Mouse (Mus musculus): Measurements from ENCODE around the gene Wnt3a. TPM values are rescaled to one million over a fixed set of nuclear protein-coding genes. Genes with fewer than 3 reads are reported as not detected.

The Wnt3a gene
- polyA plus RNA-seq, 1 experiment from 2014 or later, result 0.45 TPM

DNA sequence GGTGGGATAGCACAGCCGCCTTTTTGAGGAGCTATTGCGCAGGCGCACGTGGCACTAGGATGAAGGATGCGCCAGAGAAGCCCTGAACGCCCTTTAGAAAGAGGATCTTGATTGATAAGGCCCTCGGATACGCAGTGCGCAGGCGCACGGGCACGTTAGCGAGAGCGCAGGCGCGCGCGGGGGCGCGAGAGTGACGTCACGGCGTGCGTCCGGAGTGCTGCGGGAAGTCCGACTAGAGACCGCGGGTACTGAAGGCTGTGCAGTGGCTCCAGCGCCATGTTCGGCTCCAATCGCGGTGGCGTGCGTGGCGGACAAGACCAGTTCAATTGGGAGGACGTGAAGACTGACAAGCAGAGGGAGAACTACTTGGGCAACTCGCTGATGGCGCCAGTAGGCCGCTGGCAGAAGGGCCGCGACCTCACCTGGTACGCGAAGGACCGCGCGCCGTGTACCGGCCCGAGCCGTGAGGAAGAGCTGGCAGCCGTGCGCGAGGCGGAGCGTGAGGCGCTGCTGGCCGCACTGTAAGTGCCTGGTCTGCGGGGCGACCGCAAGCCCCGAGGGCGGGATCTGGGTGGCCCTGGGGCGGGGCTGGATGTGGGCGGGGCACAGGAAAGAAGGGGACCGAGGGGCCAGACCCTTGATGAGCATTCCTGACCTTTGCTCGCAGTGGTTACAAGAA is 82.3 kb downstream of the Wnt3a start, which contains the start of gene 2310033P09Rik:
Gene 2310033P09Rik, plus strand, starts transcription at position 169 of the 679 bp plus-strand sequence.
- Histone ChIP-seq H3K9me3 (ENCODE audit: control insufficient read depth, low read length) (no peaks in the 10 kb centered on the region), H3K4me3 (ENCODE audit: low read length) (peak within 1 kb of the TSS; percentile 87), H3K27ac (ENCODE audit: low read depth, low read length) (peak within 1 kb of the TSS; percentile 89), H3K9ac (ENCODE audit: low read depth, low read length) (peak within 1 kb of the TSS; percentile 86), H3K4me2 (ENCODE audit: low read length) (peak within 1 kb of the TSS; percentile 90), H3K27me3 (replicated peaks; ENCODE audit: control insufficient read depth, insufficient read depth, low read length) (no peaks in the 10 kb centered on the region), H3K36me3 (ENCODE audit: control insufficient read depth, insufficient read depth, low read length) (peaks cover 24% of the 10 kb centered on the region), H3K4me1 (ENCODE audit: control insufficient read depth, insufficient read depth, low read depth, low read length) (peaks cover 22% of the 10 kb centered on the region)
- under 1% methylated on average over 66 of the region's 67 CpGs for WGBS
- peak; percentile 92 for ATAC-seq

DNA sequence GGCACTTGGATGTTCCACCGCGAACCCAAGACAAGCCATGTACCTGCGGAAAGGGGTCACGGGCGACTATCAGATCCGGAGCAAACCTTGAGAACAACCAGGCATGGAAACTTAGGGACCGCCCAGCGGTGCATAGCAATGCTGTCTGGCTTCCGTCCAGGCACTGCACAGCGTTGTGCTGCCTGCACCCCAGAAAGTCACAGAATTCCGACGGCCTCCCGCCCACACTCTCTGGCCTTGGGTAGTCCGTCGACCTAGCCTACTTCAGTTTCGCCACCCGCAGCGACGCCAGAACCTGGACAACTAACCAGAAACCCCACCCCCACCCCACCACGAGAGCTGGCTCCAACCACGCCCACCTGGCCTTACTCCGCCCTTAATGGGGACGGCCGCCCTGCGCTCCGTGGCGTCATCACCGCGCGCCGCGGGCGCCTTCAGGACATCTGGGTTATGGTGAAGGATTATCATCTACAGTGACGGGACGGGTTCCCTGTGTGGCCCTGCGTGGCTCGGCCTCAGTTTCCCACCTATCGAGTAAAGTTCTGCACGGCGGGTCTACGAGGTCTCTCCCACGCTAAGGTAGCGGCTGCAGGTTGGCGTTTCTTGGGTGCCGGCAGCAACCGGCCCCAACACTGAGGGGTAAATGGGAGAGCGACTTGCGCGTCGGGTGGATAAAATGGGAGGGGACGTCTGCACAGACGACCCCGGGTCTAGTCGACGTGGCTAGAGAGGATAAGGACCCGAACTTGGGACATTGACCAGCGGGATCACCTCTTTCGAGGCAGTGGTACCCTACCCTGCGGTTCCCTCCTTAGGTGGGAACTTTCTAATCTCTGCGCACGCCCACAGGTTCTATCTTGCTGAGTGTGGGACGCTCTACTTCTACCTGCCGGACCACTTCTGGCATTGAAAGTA is 88.2 kb downstream of the Wnt3a start, which contains the start of gene Mrpl55:
Gene Mrpl55, plus strand, starts transcription at position 406 of the 915 bp plus-strand sequence.
- peak within 1 kb of the TSS; percentile 17; the same call in 1 of the 2 replicates for H3K27ac ChIP-seq (ENCODE audit: low read depth, low read length)
- peak within 1 kb of the TSS; percentile 82 for H3K9ac ChIP-seq (ENCODE audit: low read depth, low read length)
- no peaks in the 10 kb centered on the region for H3K27me3 ChIP-seq (replicated peaks; ENCODE audit: control insufficient read depth, insufficient read depth, low read length)
- ATAC-seq, result peak; percentile 93
- peak within 1 kb of the TSS; percentile 87 for H3K4me2 ChIP-seq (ENCODE audit: low read length)
- 1% methylated on average over 63 of the region's 63 CpGs for WGBS
- no peaks in the 10 kb centered on the region for H3K9me3 ChIP-seq (ENCODE audit: control insufficient read depth, low read length)
- peaks cover 9% of the 10 kb centered on the region for H3K36me3 ChIP-seq (ENCODE audit: control insufficient read depth, insufficient read depth, low read length)
- peaks cover 14% of the 10 kb centered on the region for H3K4me1 ChIP-seq (ENCODE audit: control insufficient read depth, insufficient read depth, low read depth, low read length)
- H3K4me3 ChIP-seq (ENCODE audit: low read length), result peak within 1 kb of the TSS; percentile 91

DNA sequence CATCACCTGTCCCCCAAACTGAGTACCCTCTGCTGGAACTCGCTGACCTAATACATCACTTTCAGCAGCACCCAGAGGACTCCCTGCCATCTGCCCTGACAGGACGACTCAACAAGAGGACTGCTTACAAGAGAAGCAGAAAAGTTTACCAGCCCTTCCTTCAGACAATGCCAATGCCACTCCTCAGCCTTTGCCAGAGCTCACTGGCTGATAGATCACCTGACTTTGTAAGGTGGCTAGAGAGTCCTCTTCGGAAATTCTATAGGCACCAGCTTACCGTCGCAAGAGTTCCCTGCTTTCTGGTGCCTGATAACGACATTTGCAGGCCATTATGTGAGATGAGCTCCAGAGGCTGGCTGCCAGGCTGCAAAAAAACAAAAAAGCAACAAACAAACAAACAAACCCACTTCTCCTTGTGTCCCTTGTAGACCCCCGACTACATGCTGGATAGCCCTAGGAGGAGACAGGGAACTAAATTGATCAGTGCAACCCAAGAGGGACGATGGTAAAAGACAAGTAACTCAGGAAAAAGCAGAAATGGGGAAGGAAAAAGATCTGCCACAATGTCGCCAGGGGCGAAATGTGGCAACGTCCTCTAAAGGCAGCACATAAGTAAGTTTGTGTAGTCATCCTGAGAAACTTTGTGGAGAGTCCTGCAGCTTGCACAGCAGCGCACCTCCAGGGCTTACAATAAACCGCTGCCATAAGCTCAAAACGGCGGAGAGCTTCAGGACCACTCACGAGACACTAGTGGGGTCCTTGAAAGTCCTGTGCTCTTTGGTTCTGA is 89.1 kb downstream of the Wnt3a start:
- Histone ChIP-seq H3K4me1 (ENCODE audit: control insufficient read depth, insufficient read depth, low read depth, low read length) (peaks cover 14% of the 10 kb centered on the region), H3K27ac (ENCODE audit: low read depth, low read length) (peak overlapping the region; percentile 17; the same call in 1 of the 2 replicates), H3K4me2 (ENCODE audit: low read length) (peak overlapping the region; percentile 87), H3K9me3 (ENCODE audit: control insufficient read depth, low read length) (no peaks in the 10 kb centered on the region), H3K36me3 (ENCODE audit: control insufficient read depth, insufficient read depth, low read length) (peaks cover 9% of the 10 kb centered on the region), H3K4me3 (ENCODE audit: low read length) (peak overlapping the region; percentile 91), H3K27me3 (replicated peaks; ENCODE audit: control insufficient read depth, insufficient read depth, low read length) (no peaks in the 10 kb centered on the region), H3K9ac (ENCODE audit: low read depth, low read length) (peak overlapping the region; percentile 82)
- 33% methylated on average over 16 of the region's 16 CpGs for WGBS
- ATAC-seq, result peak; percentile 15; the same call in 1 of the 2 replicates

Small RNA genes within 50 kb of the gene (microRNA-seq; reads per million reads assigned to microRNA genes)
- not detected for gene Gm24756

Other genes with a start within 250 kb of the Wnt3a start
- gene Obscn, start 154.3 kb downstream of the Wnt3a start, polyA plus RNA-seq (2015; fragmentation: Nextera tagmentation; extraction: Ambion mirVana), result 0.48 and 0.71 TPM in 2 replicates
- 7.3 and 7.8 TPM in 2 replicates for gene Iba57, start 127.0 kb downstream of the Wnt3a start, polyA plus RNA-seq (2015; fragmentation: Nextera tagmentation; extraction: Ambion mirVana)
- 0.20 and 0.22 TPM in 2 replicates for gene Gjc2, start 107.5 kb downstream of the Wnt3a start, polyA plus RNA-seq (2015; fragmentation: Nextera tagmentation; extraction: Ambion mirVana)
- gene Guk1, start 98.5 kb downstream of the Wnt3a start, polyA plus RNA-seq (2015; fragmentation: Nextera tagmentation; extraction: Ambion mirVana), result 252 and 294 TPM in 2 replicates
- gene Mrpl55, start 88.3 kb downstream of the Wnt3a start, polyA plus RNA-seq (2015; fragmentation: Nextera tagmentation; extraction: Ambion mirVana), result 92.1 and 95.9 TPM in 2 replicates
- 26.8 and 27.6 TPM in 2 replicates for gene 2310033P09Rik, start 82.4 kb downstream of the Wnt3a start, polyA plus RNA-seq (2015; fragmentation: Nextera tagmentation; extraction: Ambion mirVana)
- 684 and 686 TPM in 2 replicates for gene Arf1, start 62.5 kb downstream of the Wnt3a start, polyA plus RNA-seq (2015; fragmentation: Nextera tagmentation; extraction: Ambion mirVana)
- gene Wnt9a, start 16.2 kb upstream of the Wnt3a start, polyA plus RNA-seq (2015; fragmentation: Nextera tagmentation; extraction: Ambion mirVana), result 3.1 and 3.5 TPM in 2 replicates
- not detected in 2 replicates for gene Prss38, start 84.9 kb upstream of the Wnt3a start, polyA plus RNA-seq (2015; fragmentation: Nextera tagmentation; extraction: Ambion mirVana)
- gene Jmjd4, start 159.3 kb upstream of the Wnt3a start, polyA plus RNA-seq (2015; fragmentation: Nextera tagmentation; extraction: Ambion mirVana), result 18.9 and 20.0 TPM in 2 replicates
- 602 and 634 TPM in 2 replicates for gene Snap47, start 160.4 kb upstream of the Wnt3a start, polyA plus RNA-seq (2015; fragmentation: Nextera tagmentation; extraction: Ambion mirVana)
- gene Zfp867, start 181.7 kb upstream of the Wnt3a start, polyA plus RNA-seq (2015; fragmentation: Nextera tagmentation; extraction: Ambion mirVana), result 11.3 and 11.7 TPM in 2 replicates
- 11.4 and 15.5 TPM in 2 replicates for gene Zkscan17, start 236.0 kb upstream of the Wnt3a start, polyA plus RNA-seq (2015; fragmentation: Nextera tagmentation; extraction: Ambion mirVana)

Data from hindbrain, embryonic 16.5 days (tissue).